Mouse (Mus musculus): ENCODE data around the gene Dnah12. TPM values are rescaled to one million over a fixed set of nuclear protein-coding genes. Genes with fewer than 3 reads are reported as not detected.

The Dnah12 gene
- total RNA-seq, 1 experiment from 2014 or later, result 0.58 TPM

Other genes with a start within 250 kb of the Dnah12 start
- gene Slmap, start 158.3 kb upstream of the Dnah12 start, total RNA-seq (2017), result 113 and 137 TPM in 2 replicates
- 51.9 and 58.2 TPM in 2 replicates for gene Dennd6a, start 119.4 kb upstream of the Dnah12 start, total RNA-seq (2017)
- gene Arf4, start 55.2 kb upstream of the Dnah12 start, total RNA-seq (2017), result 99.4 and 115 TPM in 2 replicates
- 9.5 and 9.8 TPM in 2 replicates for gene Pde12, start 23.4 kb upstream of the Dnah12 start, total RNA-seq (2017)
- gene Asb14, start 201.3 kb downstream of the Dnah12 start, total RNA-seq (2017), result not detected in 2 replicates